Mouse (Mus musculus) embryo, embryonic 11 days (tissue): ENCODE measurements around the gene Hba-a2.
"Not testable (repeated sequence)": the region's sequence is repeated elsewhere in the genome, so short reads cannot be mapped to it uniquely, and the experiment has no call there.

Experiments used
- DNase-seq: peaks from one replicate; pipeline ENCODE4 v3.0.0-alpha.2; 2015

Gene Hba-a2

GRCm38 (mm10) chr11:32296203-32296602 is at the start of gene Hba-a2:
Gene Hba-a2 (plus strand): TSS chr11:32296489.
- not testable (repeated sequence) for DNase-seq

- DNase-seq = no peak
These were observed 49.2 kb upstream of the Hba-a2 start for GRCm38 (mm10) chr11:32247068-32247467.

- DNase-seq = no peak
These were observed 47.9 kb upstream of the Hba-a2 start for GRCm38 (mm10) chr11:32248350-32248749.

GRCm38 (mm10) chr11:32250880-32251763 is 45.2 kb upstream of the Hba-a2 start:
- no peak for DNase-seq

- DNase-seq = no peak
These were observed 43.2 kb upstream of the Hba-a2 start for GRCm38 (mm10) chr11:32253121-32253520.

- no peak for DNase-seq
These were observed 40.1 kb upstream of the Hba-a2 start for GRCm38 (mm10) chr11:32256146-32256545.

- DNase-seq = no peak
These were observed 39.7 kb upstream of the Hba-a2 start for GRCm38 (mm10) chr11:32256566-32256965.

GRCm38 (mm10) chr11:32262674-32263415 is 33.4 kb upstream of the Hba-a2 start:
- DNase-seq = peak; percentile 56

- no peak for DNase-seq
These were observed 31.1 kb upstream of the Hba-a2 start for GRCm38 (mm10) chr11:32265117-32265738.

GRCm38 (mm10) chr11:32266194-32266593 is 30.1 kb upstream of the Hba-a2 start:
- DNase-seq = no peak

GRCm38 (mm10) chr11:32266776-32267175 is 29.5 kb upstream of the Hba-a2 start:
- DNase-seq = no peak

GRCm38 (mm10) chr11:32267188-32267884 is 29.0 kb upstream of the Hba-a2 start, which contains the start of gene Nprl3:
Gene Nprl3 (minus strand): TSS chr11:32267707.
- DNase-seq = peak; percentile 98

GRCm38 (mm10) chr11:32267964-32268363 is 28.3 kb upstream of the Hba-a2 start:
- DNase-seq = peak; percentile 27

GRCm38 (mm10) chr11:32268952-32269351 is 27.3 kb upstream of the Hba-a2 start:
- no peak for DNase-seq

- no peak for DNase-seq
These were observed 25.1 kb upstream of the Hba-a2 start for GRCm38 (mm10) chr11:32271178-32271577.

GRCm38 (mm10) chr11:32276347-32276746 is 19.9 kb upstream of the Hba-a2 start, which contains the start of gene Hba-x:
Gene Hba-x (plus strand): TSS chr11:32276400.
- no peak for DNase-seq

GRCm38 (mm10) chr11:32277736-32278457 is 18.4 kb upstream of the Hba-a2 start:
- no peak for DNase-seq

GRCm38 (mm10) chr11:32278458-32278957 is 17.8 kb upstream of the Hba-a2 start:
- no peak for DNase-seq

GRCm38 (mm10) chr11:32280646-32281045 is 15.6 kb upstream of the Hba-a2 start:
- DNase-seq = no peak

GRCm38 (mm10) chr11:32281416-32282144 is 14.7 kb upstream of the Hba-a2 start:
- no peak for DNase-seq
